Mouse (Mus musculus): ENCODE data around the gene Trim80.

The Trim80 gene

GRCm38 (mm10) chr11:115439906-115440595 is at the start of gene Trim80:
Gene Trim80, plus strand, starts transcription at chr11:115440545.
- DNase-seq (ENCODE audit: low spot score) = no peak

GRCm38 (mm10) chr11:115391358-115391757 is 49.0 kb upstream of the Trim80 start:
- DNase-seq (ENCODE audit: low spot score) = no peak

- DNase-seq (ENCODE audit: low spot score) = no peak
These were observed 46.5 kb upstream of the Trim80 start for GRCm38 (mm10) chr11:115393721-115394325.

DNA sequence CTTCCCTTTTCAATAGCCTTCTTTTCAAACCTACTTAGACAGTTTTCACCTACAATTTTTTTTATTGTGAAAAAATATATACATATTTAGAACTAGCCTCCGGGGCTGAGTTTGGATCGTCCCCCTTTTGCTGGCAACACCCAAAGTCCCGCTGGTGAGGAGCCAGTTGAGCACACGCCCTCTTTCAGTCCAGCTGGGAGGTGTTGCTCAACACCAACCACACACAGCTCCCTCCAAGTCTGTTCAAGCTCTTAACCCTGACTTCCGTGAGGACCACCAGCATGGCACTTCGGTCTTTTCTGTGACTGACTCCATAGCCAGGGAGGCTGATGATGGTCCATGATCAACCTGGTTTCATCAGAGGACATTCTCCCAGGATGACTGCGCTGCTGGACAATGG is 42.3 kb upstream of the Trim80 start:
- DNase-seq (ENCODE audit: low spot score) = no peak

GRCm38 (mm10) chr11:115400126-115400525 is 40.2 kb upstream of the Trim80 start:
- no peak for DNase-seq (ENCODE audit: low spot score)

- DNase-seq (ENCODE audit: low spot score) = peak; percentile 82
These were observed 39.5 kb upstream of the Trim80 start for GRCm38 (mm10) chr11:115400630-115401391.

GRCm38 (mm10) chr11:115403338-115404124 is 36.8 kb upstream of the Trim80 start, which contains the start of gene Mrpl58:
Gene Mrpl58, plus strand, starts transcription at chr11:115403752.
- DNase-seq (ENCODE audit: low spot score) = peak; percentile 89

DNA sequence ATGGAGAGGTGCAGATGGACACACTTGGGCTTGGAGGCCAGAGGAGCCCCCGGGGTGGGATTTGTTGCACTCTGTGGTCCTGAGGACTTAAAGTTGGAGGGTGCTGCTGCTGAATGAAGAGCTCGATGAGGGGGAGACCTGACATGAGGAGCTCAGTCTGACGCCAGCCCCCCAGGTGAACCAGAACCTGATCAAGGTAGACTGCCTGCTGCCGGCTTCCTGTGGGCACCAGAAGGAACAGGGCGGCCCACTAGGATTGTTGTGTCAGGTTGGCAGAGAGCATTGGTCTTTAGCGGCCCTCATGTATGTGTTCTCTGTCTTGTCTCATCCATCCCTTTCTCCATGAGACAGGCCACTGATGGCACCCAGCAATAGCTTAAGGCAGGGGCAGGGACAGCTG is 34.6 kb upstream of the Trim80 start:
- DNase-seq (ENCODE audit: low spot score) = no peak

GRCm38 (mm10) chr11:115406858-115407401 is 33.4 kb upstream of the Trim80 start:
- DNase-seq (ENCODE audit: low spot score) = no peak

DNA sequence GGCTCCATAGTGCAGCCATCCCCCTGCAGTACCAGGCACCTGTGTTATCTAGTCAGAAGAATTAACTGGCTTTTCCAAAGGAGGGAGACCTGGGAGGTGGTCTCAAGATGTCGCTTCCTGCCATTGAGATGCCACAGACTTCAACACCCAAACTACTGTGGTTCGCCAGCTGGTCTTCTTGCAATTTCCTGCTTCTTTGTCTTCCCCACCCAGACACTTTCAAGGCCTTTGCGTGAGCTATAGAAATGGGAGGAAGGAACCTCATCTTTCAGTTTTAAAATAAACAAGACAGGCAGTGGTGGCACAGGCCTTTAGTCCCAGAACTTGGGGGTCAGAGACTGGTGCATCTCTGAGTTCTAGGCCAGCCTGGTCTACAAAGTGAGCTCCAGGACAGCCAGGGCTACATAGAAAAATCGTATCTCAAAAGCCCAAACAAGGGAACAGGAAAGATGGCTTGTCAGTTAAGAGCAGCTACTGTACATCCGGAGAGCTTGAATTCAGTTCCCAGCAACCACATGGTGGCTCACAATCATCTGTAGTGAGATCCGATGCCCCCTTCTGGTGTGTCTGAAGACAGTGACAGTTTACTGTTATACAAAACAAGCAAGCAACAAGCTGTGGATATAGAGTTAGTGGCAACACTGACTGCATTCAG is 32.0 kb upstream of the Trim80 start:
- DNase-seq (ENCODE audit: low spot score) = no peak

DNA sequence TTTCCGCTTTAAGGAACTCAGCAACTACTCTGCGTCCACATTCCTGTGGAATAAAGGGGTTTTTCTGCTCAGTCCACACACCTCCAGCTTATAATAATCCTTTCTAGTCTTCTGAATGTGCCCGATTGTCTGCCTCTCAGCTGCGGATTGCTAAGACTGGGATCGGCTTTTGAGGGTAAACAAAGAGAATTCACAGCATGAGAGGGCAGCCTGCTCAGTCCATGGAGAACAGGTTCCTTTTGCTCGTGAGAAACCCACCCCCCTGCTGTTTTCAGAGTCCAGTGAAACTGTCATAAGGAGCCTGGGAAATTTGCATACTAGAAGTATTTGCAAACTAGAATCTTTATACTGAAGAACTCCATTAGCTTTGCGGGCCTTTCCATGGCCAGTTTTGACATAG is 30.8 kb upstream of the Trim80 start:
- no peak for DNase-seq (ENCODE audit: low spot score)

GRCm38 (mm10) chr11:115419531-115420237 is 20.7 kb upstream of the Trim80 start, which contains the start of the genes Atp5h and Kctd2:
Gene Atp5h, minus strand, starts transcription at chr11:115419962.
Gene Kctd2, plus strand, starts transcription at chr11:115420128.
- DNase-seq (ENCODE audit: low spot score) = peak; percentile 97

- DNase-seq (ENCODE audit: low spot score) = peak; percentile 67
These were observed 19.8 kb upstream of the Trim80 start for GRCm38 (mm10) chr11:115420336-115421190.

DNA sequence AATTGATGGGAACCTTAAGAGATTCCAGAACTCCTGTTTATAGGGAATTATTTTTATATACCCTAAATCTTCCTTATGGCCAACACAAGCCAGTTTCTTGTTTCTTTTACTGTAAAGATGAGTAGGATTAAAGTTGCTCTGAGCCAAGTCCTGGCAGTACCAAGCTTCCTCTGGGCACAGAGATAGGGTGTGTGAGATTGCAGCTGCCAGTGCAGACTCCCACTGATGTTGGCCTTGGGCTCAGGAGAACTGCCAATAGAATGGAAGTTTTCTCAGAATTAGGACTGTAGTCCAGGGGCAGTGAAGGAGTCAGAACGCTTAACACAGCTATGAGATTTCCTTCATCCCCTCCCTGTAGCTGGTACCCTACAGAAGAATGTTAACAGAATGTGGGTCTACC is 19.0 kb upstream of the Trim80 start:
- DNase-seq (ENCODE audit: low spot score) = no peak

DNA sequence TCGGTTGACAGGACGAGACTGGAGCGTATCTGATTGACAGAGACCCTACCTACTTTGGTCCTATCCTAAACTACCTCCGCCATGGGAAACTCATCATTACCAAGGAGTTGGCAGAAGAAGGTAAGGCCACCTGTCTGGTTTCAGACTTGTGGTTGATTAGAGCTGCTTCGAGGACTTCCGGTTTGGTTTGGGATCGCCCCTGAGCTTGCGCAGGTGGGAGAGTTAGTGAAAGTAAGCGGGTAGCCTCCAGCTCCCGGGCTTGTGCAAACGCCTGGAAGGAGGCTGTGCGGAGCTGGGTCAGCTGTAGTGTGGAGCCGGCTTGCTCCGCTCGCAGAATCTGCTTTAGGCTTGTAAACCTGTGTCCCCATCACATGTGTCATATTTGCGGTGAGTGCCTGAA is 18.4 kb upstream of the Trim80 start:
- no peak for DNase-seq (ENCODE audit: low spot score)

DNA sequence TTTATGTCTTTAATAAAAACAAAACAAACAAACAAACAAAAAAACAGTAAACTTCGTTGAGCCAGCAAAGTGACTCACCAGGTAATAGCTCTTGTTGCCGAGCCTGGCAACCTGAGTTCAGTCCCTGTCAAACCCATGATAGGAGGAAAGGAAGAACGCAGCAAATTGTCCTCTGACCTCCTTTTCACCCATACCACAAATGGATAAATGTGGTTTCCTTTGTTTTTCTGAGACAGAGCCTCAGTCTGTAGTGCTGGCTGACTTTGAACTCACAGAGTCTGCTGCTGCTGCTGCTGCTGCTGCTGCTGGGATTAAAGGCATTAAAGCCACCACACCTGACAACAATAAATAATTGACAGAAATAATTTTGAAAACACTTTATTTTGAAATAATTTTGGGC is 17.3 kb upstream of the Trim80 start:
- DNase-seq (ENCODE audit: low spot score) = no peak

GRCm38 (mm10) chr11:115424666-115425065 is 15.7 kb upstream of the Trim80 start:
- DNase-seq (ENCODE audit: low spot score) = no peak

- no peak for DNase-seq (ENCODE audit: low spot score)
These were observed 14.7 kb upstream of the Trim80 start for GRCm38 (mm10) chr11:115425671-115426070.

DNA sequence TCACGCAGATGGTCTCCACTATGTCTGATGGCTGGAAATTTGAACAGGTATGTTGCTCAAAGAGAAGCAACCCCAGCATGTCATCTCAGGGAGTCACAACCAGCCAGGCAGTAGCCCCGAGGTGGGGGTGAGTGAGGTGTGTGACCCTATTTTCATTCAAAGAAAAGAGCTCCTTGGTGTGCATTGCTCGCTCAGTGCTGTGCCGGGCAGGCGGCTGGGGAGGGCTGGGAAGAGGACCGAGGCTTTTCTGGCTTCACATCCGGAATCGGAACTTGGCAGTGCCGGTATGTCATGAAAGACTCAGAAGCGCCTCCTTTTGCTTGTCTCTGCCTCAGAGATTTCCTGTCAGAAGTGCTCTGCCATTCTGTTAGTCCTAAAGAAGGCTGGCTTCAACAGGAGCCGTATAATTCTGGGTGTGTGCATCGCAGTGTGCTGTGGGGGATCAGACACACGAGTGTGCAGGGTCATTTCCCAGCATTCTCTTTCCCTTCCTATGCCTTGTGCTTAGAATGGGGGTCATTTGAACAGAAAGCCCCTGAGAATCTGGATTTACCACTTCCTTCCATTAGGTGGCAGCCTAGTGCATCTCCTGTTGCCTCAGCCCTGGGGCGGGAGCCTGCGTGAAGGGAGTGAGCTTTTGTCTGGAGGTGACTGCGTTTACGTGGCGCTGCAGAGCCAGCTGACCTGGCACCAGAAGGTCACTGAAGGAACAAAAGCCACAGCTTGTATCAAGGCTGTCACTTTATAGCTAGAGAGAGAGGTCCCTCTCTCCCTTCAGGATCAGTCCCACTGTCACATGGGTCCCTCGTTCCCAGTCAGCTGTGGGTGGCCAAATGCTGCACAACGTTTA is 12.6 kb upstream of the Trim80 start:
- peak; percentile 86 for DNase-seq (ENCODE audit: low spot score)

Data from MN1 (cell line).